Mouse (Mus musculus): ENCODE results near the gene Gm5617. TPM values are rescaled to one million over a fixed set of nuclear protein-coding genes. Genes with fewer than 3 reads are reported as not detected.
"Not testable (repeated sequence)": the region's sequence is repeated elsewhere in the genome, so short reads cannot be mapped to it uniquely, and the experiment has no call there.

Gm5617 gene
- total RNA-seq (2014; fragmentation: Nextera tagmentation): 11.3 and 17.5 TPM in 2 replicates
- total RNA-seq (2017): 1.4 and 8.0 TPM in 2 replicates

DNA sequence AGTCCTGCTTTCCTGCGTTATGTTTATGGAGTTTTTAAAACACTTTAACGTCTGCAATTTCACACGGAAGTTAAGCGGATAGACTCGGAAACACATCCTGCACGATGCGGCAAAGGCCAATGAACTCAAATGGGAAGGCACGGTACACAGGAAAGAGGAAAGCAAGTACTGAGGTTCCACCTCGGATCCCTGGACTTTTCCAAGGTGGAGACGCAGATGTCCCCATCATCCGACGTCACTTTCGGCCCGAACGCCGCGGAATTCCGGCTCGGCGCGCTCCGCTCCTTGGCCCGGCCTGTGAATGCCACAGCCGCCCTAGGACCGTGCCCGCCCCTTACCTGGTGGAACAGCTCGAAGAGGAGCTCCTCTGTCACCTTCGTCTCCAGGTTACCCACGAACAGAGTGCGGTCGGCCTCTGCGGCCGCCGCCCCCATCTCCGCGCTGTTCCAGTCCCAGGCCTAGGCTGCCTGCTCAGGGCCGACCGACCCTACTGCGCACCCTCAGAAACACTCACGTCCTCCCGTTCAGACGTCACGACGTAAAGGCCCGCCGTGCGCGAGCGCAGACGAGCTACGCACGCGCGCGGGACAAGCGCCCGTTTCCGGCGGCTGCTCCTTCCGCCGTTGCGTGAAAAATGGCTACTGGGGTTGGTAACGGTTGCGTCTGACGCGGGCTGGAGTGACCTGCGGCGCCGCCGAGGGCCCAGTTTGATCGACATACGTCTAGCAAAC is at the start of gene Gm5617, which contains the start of gene Rbm7:
Gene Gm5617 (plus strand): TSS at position 626 of the 731 bp plus-strand sequence.
Gene Rbm7 (minus strand): TSS at position 483 of the 731 bp plus-strand sequence.
- peak; percentile 98 for ATAC-seq (replicated peaks; ENCODE audit: low FRiP score, low TSS enrichment, poor library complexity, severe bottlenecking)

DNA sequence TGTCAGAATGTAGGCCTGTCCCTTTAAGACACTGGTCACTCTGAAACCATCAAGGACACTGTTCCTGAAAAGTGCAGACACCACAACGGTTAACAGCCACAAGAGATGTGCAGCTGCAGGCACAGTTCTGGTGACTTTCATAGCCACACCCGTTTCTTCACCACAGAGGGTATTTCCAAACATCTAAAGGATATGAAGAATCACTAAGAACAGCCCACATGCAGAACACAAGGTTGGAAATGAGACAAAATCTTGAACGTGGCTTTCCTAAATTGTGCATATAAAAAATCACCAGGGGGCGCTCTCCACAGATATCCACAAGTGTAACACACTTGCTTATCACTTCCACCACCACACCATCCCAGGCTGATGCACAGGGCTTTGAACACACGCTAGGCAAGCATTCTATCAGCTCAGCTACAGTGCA is 47.4 kb upstream of the Gm5617 start:
- ATAC-seq (replicated peaks; ENCODE audit: low FRiP score, low TSS enrichment, poor library complexity, severe bottlenecking): peak; percentile 82

DNA sequence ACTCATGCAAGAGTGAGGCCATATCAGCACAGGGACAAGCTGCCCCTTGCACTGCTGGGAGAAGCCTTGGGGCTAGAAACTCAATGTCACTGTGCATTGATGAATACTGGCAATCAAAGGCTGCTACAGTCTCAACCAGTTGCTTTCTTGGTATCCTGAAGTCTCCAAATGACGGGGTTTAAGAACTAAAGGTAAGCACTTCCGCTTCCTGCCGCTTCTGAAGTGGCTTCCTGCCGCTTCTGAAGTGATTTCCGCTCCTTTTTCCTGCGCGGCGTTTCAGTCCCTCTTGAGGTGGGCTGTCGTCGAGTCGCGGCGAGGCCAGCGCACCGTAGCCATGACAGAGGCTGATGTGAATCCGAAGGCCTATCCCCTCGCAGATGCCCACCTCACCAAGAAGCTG is 45.2 kb upstream of the Gm5617 start:
- no peak for ATAC-seq (replicated peaks; ENCODE audit: low FRiP score, low TSS enrichment, poor library complexity, severe bottlenecking)

DNA sequence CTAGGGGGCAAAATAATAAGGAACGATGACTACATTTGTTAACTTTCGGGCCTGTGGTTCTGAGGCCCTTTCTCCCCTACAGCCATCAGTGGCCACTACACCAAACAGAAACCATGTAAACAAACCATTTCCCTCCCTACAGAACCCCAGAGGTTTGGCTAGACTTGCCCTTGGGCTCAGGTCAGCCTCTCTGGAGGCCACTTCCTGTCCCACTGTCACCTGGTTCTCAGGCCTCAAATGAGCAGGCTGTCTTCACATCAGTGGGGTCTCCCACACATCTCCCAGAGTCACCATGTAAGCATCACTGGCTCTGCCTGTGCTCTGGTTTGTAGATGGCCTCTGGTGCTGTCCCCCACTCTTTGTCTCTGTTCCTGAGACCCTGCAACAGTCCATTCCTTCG is 39.3 kb upstream of the Gm5617 start:
- ATAC-seq (replicated peaks; ENCODE audit: low FRiP score, low TSS enrichment, poor library complexity, severe bottlenecking): no peak

DNA sequence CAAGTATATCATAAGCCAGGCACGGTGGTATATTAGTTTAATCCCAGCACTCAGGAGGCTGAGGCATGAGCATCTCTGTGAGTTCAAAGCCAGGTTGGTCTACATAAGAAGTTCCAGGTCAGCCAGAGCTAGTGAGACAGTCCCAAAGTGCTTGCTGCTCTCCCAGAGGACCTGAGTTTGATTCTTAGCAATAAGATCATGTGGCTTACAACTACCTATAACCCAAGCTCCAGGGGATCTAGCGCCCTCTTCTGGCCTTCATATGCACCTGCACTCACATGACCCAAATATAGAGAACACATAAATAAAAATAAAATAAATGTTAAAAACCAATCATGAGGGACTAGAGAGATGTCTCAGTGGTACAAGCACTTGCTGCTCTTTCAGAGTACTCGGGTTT is 36.4 kb upstream of the Gm5617 start:
- no peak for ATAC-seq (replicated peaks; ENCODE audit: low FRiP score, low TSS enrichment, poor library complexity, severe bottlenecking)

DNA sequence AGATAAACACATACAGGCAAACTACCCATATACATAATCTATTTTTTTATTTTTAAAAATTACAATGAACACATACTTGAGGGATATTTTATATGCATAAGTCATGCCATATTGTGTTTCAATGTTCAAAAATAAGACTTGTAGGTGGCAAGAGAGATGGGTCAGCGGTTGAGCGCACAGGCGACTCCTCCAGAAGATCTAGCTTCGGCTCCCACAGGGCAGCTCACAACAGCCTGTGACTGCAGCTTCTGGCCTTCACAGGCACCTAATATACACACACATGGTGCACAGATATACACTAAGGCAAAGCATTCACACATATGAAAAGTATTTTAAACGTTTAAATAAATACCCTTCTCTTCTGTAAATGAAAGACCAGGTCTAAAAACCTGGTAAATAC is 35.9 kb upstream of the Gm5617 start:
- no peak for ATAC-seq (replicated peaks; ENCODE audit: low FRiP score, low TSS enrichment, poor library complexity, severe bottlenecking)

DNA sequence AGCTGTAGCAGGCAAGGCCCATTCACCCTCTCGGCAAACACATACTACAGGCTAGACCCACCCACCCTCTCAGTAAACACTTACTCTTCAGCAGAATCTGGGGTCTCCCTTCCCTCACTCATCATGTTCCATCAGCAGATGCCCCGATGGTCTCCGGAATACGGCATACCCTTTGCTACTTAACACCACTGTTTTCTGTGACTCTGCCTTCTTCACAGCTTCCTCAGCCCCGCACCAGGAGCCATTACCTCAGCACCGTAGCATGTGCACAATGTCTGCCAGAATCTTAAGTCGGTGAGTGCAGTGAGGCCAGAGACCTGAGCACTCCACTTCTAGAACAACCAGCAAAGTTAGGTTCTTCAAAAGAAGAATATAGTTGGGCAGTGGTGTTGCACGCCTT is 34.5 kb upstream of the Gm5617 start:
- no peak for ATAC-seq (replicated peaks; ENCODE audit: low FRiP score, low TSS enrichment, poor library complexity, severe bottlenecking)

DNA sequence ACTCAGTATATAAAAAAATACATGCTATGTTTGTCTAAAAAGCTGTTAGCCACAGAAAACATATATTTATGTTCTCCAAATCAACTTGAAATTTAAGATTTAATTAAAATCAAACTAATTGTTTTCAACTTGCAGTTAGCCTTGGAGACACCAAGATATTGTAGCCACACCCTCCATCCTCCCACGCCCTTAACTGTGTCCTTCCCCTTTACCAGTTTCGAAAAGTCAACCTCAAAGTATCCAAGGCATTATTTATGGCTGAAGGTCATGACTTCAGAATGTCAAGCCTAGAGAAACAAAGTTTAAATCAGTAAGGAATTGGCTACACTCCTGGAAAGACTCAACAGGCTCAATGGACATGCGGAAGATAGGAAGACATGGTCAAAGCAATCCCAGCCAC is 33.7 kb upstream of the Gm5617 start:
- ATAC-seq (replicated peaks; ENCODE audit: low FRiP score, low TSS enrichment, poor library complexity, severe bottlenecking): no peak

DNA sequence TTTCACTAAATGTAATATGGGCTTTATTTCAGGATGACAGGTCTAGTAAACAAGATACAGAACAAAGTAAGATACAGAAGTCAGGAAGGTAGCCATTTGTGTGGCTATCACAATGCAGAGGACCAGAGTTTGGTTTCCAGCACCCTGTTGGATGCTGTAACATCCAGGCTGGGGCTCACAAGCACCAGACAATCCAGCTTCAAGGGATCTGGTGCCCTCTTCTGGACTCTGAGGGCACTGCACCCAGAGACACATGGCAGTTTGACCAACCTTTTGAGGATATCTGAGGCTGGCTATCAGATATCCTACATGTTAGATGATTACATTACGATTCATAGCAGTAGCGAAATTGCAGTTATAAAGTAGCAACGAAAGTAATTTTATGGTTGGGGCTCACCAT is 29.6 kb upstream of the Gm5617 start:
- 0 out of 2 replicates have a peak, but pooled peaks have one; percentile 45 for ATAC-seq (replicated peaks; ENCODE audit: low FRiP score, low TSS enrichment, poor library complexity, severe bottlenecking)

DNA sequence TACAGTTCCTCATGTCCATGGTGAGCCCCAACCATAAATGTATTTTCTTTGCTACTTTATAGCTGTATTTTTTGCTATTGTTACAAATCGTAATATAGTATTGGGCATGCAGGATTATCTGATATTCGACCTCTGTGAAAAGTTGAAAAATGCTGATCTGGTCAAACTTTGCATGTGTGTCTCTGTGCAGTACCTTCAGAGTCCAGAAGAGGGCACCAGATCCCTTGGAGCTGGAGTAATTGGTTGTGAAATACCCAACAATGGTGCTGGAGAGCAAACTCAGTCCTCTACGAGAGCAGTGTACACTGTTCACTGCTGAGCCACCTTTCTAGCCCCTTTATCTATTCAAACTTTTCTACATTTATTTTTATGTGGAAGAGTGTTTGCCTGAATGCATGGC is 28.4 kb upstream of the Gm5617 start:
- peak; percentile 67 for ATAC-seq (replicated peaks; ENCODE audit: low FRiP score, low TSS enrichment, poor library complexity, severe bottlenecking)

DNA sequence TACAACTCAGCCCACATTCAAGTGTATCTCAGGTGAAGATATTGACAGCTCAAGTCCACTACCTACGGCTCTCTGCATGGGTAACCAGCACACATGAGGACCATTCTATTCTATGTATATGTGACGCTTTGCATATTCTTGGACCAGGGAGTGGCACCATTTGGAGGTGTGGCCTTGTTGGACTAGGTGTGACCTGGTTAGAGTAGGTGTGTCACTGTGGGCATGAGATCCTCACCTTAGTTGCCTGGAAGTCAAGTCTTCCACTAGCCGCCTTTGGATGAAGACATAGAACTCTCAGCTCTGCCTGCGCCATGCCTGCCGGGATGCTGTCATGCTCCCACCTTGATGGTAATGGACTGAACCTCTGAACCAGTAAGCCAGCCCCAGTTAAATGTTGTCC is 27.8 kb upstream of the Gm5617 start:
- not testable (repeated sequence) for ATAC-seq (replicated peaks; ENCODE audit: low FRiP score, low TSS enrichment, poor library complexity, severe bottlenecking)

DNA sequence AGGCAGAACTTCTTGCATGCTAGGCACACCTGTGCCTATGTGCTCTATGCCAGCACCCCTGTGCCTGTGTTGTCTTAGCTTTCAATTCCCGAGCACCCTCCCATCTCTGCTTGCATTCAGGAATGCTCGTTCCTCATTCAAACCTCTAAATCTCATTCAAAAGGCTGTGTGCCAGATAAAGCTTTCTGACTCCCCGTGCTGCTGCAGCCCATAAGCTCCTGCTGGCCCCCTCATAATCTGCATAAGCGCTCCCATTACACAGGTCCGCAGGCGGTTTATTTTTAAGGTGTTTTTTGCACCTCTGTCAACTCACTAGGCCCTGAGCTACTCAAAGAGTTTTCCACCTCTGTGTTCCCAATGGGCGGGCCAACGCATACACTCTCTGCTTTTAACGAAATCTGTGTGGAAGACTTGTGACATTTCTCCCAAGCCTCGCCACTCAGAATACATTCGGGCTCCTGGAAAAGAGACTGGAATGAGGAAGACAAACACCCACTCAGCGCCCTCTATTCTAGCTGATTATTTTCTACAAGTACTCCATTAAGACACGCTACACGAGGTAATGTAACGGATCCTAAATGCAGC is 22.7 kb upstream of the Gm5617 start:
- no peak for ATAC-seq (replicated peaks; ENCODE audit: low FRiP score, low TSS enrichment, poor library complexity, severe bottlenecking)

DNA sequence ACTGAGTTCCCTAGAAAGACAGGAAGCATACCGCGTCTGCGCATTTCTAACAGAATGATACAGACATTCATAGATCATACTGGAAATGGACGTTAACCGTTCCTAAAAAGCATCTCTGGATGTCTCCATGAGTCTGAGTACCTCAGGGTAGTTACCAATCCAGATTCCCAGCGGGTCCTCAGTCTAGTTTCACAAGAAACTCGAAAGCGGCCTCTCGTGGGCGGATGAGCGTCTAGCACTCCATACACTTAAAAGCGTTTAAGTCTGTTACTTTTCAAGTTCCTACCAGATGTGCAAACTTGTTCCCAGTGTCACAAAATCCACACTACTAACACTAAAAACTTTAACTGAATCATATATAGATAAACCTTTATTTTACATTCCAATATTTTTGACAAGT is 22.1 kb upstream of the Gm5617 start:
- no peak for ATAC-seq (replicated peaks; ENCODE audit: low FRiP score, low TSS enrichment, poor library complexity, severe bottlenecking)

DNA sequence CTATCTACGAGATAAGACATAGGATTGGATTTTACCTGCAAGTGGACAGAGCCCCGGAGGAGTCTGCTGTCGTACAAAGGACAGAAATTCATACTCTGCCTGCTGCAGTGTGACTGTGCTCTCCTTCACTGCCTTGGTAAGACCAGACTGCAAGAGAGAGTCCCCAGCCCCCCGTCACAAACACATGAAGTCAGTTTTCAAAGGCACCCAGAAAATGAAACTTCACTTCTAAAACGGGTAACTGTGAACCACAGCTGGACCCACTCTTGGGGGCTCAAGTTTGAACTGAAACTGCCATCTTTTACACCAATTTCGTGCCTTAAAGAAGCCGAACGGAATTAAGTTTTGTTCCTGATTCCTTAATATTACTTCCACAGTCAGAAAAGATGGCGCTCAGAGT is 20.9 kb upstream of the Gm5617 start:
- no peak for ATAC-seq (replicated peaks; ENCODE audit: low FRiP score, low TSS enrichment, poor library complexity, severe bottlenecking)

DNA sequence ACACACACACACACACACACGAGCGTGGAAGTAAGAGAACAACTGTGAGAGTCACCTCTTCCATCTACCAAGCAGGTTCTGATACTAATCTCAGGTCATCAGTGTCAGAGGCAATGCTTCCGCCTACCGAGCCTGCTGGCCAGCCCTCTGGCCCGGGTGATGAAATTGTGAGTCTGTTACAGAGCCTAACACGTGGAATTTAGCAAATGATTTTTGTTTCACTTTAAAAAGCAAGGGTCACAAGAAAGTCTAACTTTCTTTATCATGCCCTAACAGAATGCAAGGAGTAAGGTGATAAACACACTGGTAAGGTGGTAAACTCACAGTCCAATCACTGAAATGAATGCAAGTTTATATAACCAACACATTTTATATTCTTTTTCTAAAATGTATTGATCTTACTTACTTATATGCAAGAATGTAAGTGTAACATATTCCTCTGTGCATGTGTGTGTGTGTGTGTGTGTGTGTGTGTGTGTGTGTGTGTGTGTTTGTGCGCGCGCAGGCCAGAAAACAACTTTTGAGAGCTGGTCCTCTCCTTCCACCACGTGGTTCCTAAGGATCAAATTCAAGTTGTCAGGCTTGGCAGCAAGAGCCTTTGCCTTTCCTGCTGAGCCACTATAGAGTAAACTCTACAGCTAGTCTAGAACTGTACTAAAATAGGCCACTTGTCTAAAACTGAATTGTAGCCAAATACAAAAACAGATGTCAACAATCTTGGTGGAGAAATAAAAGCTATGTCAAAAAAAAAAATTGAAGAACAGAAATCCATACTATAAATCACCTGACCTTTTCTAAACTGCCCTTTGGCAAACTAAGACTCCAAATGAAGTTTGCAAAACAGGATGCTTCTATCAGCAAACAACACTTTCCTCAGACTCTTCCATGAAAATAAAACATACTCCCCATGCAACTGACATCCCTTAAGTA is 18.7 kb upstream of the Gm5617 start:
- peak; percentile 50 for ATAC-seq (replicated peaks; ENCODE audit: low FRiP score, low TSS enrichment, poor library complexity, severe bottlenecking)

DNA sequence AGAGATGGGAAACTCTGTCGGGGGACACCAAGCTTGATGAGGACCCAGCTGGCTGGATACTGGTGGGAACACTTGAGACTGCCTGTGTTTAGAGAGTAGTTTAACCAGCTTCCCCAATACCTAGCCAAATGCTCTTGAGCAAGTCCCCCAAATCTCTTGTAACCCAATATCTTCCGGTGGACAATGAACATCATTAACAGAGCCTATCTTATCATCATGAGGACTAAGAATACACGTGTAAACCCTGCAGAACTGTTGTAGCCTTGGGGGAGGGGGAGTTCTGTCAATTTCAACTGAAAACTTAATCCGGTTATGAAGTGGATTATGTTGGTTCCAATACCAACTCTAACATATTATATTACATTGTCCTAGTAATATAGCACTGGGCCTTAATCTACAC is 16.4 kb upstream of the Gm5617 start:
- ATAC-seq (replicated peaks; ENCODE audit: low FRiP score, low TSS enrichment, poor library complexity, severe bottlenecking): no peak

DNA sequence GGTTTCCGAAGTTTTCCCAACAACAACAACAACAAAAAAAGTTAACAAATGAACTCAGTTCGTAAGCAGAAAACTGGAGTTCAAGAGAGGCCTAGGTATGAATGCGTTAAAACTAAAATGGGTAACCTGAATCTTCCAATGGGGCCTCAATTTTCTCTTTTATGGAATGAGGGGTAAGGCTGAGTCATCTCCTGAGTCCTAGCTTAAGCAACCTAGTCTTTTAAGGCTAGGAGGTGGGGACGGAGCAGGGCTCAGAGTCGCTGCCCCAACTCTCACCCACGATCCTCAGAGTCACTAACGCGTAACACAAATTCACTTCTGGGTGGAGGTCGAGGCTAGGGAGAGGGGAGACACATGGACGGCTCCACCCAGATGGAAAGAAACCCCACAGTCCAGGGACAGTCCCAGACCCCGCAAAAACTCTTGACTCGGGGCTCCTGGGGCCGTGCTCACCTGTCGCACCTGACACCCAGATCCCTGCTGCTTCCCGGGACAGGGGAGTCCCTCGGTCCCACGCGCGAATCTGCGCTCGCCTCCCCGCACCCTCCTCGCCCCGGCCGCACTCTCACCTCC is 15.3 kb upstream of the Gm5617 start:
- ATAC-seq (replicated peaks; ENCODE audit: low FRiP score, low TSS enrichment, poor library complexity, severe bottlenecking): 0 out of 2 replicates have a peak, but pooled peaks have one; percentile 7

DNA sequence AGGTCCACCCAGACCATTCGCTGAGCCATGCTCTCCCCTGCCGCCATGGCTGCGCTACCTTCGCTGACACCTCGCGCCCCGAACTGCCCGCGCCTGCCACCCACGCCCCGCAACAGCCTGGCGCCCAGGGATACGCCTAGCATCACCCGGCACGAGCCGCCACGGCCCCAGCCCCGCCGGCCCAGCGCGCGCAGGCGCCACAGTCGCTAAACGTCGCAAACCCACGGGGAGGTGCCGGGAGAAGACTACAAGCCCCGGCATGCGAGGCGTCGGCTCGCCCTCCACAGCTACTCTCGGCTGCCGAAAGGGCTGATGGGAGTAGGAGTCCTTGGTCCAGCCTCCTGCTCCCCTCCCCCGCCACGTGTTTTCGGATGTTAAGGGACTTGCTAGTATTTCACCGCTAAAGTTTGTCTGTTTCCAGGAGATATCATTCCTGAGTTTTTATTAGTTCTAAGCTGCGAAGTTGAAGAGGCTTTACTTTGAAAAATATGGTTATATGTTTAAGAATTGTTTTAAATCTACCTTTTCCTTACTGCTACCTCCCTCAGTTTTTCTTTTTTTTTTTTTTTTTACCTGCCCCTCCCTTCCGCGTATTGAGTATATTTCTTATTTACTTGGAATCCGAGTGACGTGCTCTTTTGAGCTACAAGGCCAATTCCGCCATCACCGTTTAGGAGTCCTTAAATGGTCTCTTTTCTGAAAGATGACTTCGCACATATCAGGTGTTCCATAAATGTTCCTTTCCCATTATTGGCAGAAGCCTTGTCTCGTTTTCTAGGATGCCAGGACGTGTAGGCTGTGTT is 14.6 kb upstream of the Gm5617 start, which contains the start of gene Rexo2:
Gene Rexo2 (minus strand): TSS at position 213 of the 803 bp plus-strand sequence.
- ATAC-seq (replicated peaks; ENCODE audit: low FRiP score, low TSS enrichment, poor library complexity, severe bottlenecking): peak; percentile 94
